Mouse (Mus musculus) olfactory bulb, adult 2 months (tissue): Measurements from ENCODE around the gene Wnt3. TPM values are rescaled to one million over a fixed set of nuclear protein-coding genes. Genes with fewer than 3 reads are reported as not detected.

Source experiments
- H3K27ac ChIP-seq: fragments of 200-500 bp; 2 replicates; pipeline ENCODE4 v1.5.1; 2012; ENCODE audit warnings: low read depth, low read length; ENCODE audit not compliant: insufficient read depth
- H3K4me1 ChIP-seq: fragments of 200-500 bp; 2 replicates; pipeline ENCODE4 v1.6.1; 2012; ENCODE audit warnings: low read length; ENCODE audit not compliant: control insufficient read depth, insufficient read depth
- H3K4me3 ChIP-seq: fragments of 200-500 bp; 2 replicates; pipeline ENCODE4 v1.5.1; 2012; ENCODE audit warnings: mild to moderate bottlenecking, low read depth, low read length, moderate library complexity; ENCODE audit not compliant: insufficient read depth
- CTCF ChIP-seq: fragments of 200-500 bp; IDR thresholded peaks from 2 replicates; pipeline ENCODE4 v1.5.1; 2012; ENCODE audit warnings: low read depth, mild to moderate bottlenecking, low read length, moderate library complexity; ENCODE audit not compliant: insufficient read depth
- POLR2A ChIP-seq: fragments of 200-500 bp; IDR thresholded peaks from 2 replicates; pipeline ENCODE4 v1.6.1; 2012; ENCODE audit warnings: mild to moderate bottlenecking, low read depth, low read length, moderate library complexity; ENCODE audit not compliant: insufficient read depth
- WGBS: fragments of 180-500 bp; shearing (Covaris S2); methylation state at CpG from one replicate; pipeline ENCODE4 v1.1.7; 2018; 5-methylcytosine and 5-hydroxymethylcytosine counted together
- polyA plus RNA-seq: library from polyadenylated mRNA; stranded (reverse); fragments of >200 nt; gene quantifications from 2 replicates; pipeline ENCODE4 v1.2.4, GENCODE M21; 2012; ENCODE audit warnings: low replicate concordance; ENCODE audit not compliant: missing spikeins, insufficient read depth, insufficient read length

Wnt3 gene
- polyA plus RNA-seq, 1 experiment: not detected

- no peak overlapping the region for H3K4me3 ChIP-seq
- WGBS: 80% methylated on average over 7 of the region's 7 CpGs
- H3K4me1 ChIP-seq: no peaks in the 10 kb centered on the region; the same call in 1 of the 2 replicates
- no peak overlapping the region for H3K27ac ChIP-seq
- TF ChIP-seq CTCF (no peak), POLR2A (no peak)
These were observed 54.9 kb downstream of the Wnt3 start for GRCm38 (mm10) chr11:103828866-103829265.

- WGBS: 65% methylated on average over 4 of the region's 4 CpGs
- no peak overlapping the region for H3K27ac ChIP-seq
- TF ChIP-seq POLR2A (no peak), CTCF (no peak)
- H3K4me1 ChIP-seq: no peaks in the 10 kb centered on the region; the same call in 1 of the 2 replicates
- no peak overlapping the region for H3K4me3 ChIP-seq
These were observed 56.0 kb downstream of the Wnt3 start for GRCm38 (mm10) chr11:103829956-103830355.

- TF ChIP-seq POLR2A: no peak
- no peak for TF ChIP-seq CTCF
- no peak overlapping the region for H3K4me3 ChIP-seq
- no peaks in the 10 kb centered on the region; the same call in 1 of the 2 replicates for H3K4me1 ChIP-seq
- WGBS: 88% methylated on average over 9 of the region's 9 CpGs
- H3K27ac ChIP-seq: no peak overlapping the region
These were observed 56.5 kb downstream of the Wnt3 start for GRCm38 (mm10) chr11:103830476-103830875.

GRCm38 (mm10) chr11:103831766-103832165 lies 57.8 kb downstream of the Wnt3 start:
- TF ChIP-seq POLR2A: no peak
- no peak for TF ChIP-seq CTCF
- WGBS: 82% methylated on average over 3 of the region's 3 CpGs

GRCm38 (mm10) chr11:103832331-103832730 lies 58.4 kb downstream of the Wnt3 start:
- H3K4me3 ChIP-seq: no peak overlapping the region
- WGBS: 86% methylated on average over 4 of the region's 4 CpGs
- no peak overlapping the region for H3K27ac ChIP-seq
- H3K4me1 ChIP-seq: no peaks in the 10 kb centered on the region; the same call in 1 of the 2 replicates
- TF ChIP-seq POLR2A (no peak), CTCF (no peak)

More at GRCm38 (mm10) chr11:103831766-103832165, 57.8 kb downstream of the Wnt3 start:
- Histone ChIP-seq H3K4me1 (no peaks in the 10 kb centered on the region; the same call in 1 of the 2 replicates), H3K27ac (no peak overlapping the region), H3K4me3 (no peak overlapping the region)

- H3K27ac ChIP-seq: no peak overlapping the region
- TF ChIP-seq POLR2A (no peak), CTCF (no peak)
- H3K4me1 ChIP-seq: peaks cover 12% of the 10 kb centered on the region
- H3K4me3 ChIP-seq: no peak overlapping the region
- 70% methylated on average over 2 of the region's 2 CpGs for WGBS
These were observed 65.0 kb downstream of the Wnt3 start for GRCm38 (mm10) chr11:103838955-103839354.

GRCm38 (mm10) chr11:103840834-103841233 lies 66.9 kb downstream of the Wnt3 start:
- 23% methylated on average over 11 of the region's 11 CpGs for WGBS
- TF ChIP-seq CTCF: no peak
- peaks cover 12% of the 10 kb centered on the region for H3K4me1 ChIP-seq
- peak overlapping the region; percentile 67 for H3K27ac ChIP-seq
- no peak overlapping the region for H3K4me3 ChIP-seq

- Histone ChIP-seq H3K4me3 (no peak overlapping the region), H3K4me1 (peaks cover under 1% of the 10 kb centered on the region; the same call in 1 of the 2 replicates), H3K27ac (no peak overlapping the region)
- TF ChIP-seq POLR2A (no peak), CTCF (no peak)
- WGBS: 89% methylated on average over 11 of the region's 11 CpGs
These were observed 74.3 kb downstream of the Wnt3 start for GRCm38 (mm10) chr11:103848287-103848686.

GRCm38 (mm10) chr11:103852590-103853283 lies 78.8 kb downstream of the Wnt3 start:
- TF ChIP-seq POLR2A (no peak), CTCF (no peak)
- Histone ChIP-seq H3K27ac (no peak overlapping the region), H3K4me3 (no peak overlapping the region), H3K4me1 (peaks cover 6% of the 10 kb centered on the region; the same call in 1 of the 2 replicates)
- WGBS: 59% methylated on average over 16 of the region's 16 CpGs
